Mouse (Mus musculus): ENCODE measurements around the gene Usp54. TPM values are rescaled to one million over a fixed set of nuclear protein-coding genes. Genes with fewer than 3 reads are reported as not detected.

The Usp54 gene
- polyA plus RNA-seq, 1 experiment from 2014 or later = 13.8 TPM

DNA sequence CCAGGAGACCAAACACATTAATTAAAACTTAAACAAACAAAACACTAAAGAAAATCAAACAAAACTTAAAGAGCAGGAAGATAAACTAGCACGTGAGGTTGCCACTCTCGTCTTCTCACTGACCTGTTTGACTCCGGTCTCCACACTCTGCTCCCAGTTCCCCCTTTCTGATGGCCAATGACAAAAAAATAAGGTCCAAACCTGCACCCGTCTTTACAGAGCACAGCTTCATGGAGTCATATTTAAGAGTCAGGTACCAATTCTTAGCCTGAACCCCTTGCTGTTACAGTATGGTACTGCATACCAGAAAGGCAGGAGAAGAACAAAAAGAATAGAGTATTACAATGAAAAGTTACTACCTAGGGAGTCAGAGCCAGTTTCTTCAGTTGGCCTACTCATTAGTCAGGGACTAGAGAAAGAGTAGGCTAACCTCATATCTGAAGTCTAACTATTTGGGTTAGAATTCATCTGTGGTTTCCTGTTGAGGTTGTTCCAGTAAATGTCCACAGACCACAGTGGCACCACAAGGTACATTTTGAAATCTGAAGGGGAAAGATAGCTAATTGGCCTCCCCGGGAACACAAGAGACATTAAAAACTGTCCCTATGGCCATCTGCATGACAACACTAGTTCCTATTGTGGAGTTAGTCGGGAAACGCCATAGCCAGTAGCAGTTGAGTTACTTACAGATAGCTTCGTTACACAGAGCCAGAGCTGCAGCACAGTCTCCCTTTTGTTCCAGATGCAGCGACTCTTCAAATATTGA is 75.4 kb downstream of the Usp54 start:
- no peaks in the 10 kb centered on the region for H3K4me1 ChIP-seq (ENCODE audit: control insufficient read depth, insufficient read depth, low read length)
- no peak overlapping the region for H3K27ac ChIP-seq (ENCODE audit: low read length)
- H3K9me3 ChIP-seq (replicated peaks; ENCODE audit: control insufficient read depth, low read length, poor library complexity, severe bottlenecking) = no peaks in the 10 kb centered on the region
- H3K4me3 ChIP-seq (ENCODE audit: low read depth, low read length) = no peak overlapping the region
- no peaks in the 10 kb centered on the region for H3K27me3 ChIP-seq (ENCODE audit: control insufficient read depth, insufficient read depth, low read depth, low read length)
- ATAC-seq = no peak
- no peak overlapping the region for H3K9ac ChIP-seq (ENCODE audit: low read depth, low read length)
- H3K36me3 ChIP-seq (ENCODE audit: control insufficient read depth, insufficient read depth, low read length) = peaks cover 28% of the 10 kb centered on the region
- WGBS = 78% methylated on average over 9 of the region's 9 CpGs
- no peak overlapping the region for H3K4me2 ChIP-seq (ENCODE audit: low read length)

DNA sequence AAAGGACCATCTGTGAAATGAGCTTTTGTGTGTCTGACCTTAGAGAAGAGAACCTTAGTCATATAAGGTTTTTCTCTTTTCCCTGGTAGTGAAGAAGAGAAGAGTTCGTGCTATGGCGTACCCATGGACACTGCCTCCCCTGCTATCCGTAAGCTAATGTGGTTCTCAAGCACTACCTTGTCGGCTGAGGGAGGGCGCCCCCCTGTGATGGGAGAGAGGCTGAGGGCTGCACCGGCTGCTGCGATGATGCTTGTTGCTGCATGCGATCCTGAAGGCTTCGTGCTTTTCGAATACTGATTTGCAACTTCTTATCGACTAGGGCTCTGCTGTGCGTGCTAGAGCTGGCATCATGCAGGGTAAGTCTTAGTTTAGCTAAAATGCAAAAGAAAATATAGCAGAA is 76.2 kb downstream of the Usp54 start:
- 72% methylated on average over 12 of the region's 12 CpGs for WGBS
- Histone ChIP-seq H3K4me3 (ENCODE audit: low read depth, low read length) (no peak overlapping the region), H3K4me1 (ENCODE audit: control insufficient read depth, insufficient read depth, low read length) (no peaks in the 10 kb centered on the region), H3K27me3 (ENCODE audit: control insufficient read depth, insufficient read depth, low read depth, low read length) (no peaks in the 10 kb centered on the region), H3K9ac (ENCODE audit: low read depth, low read length) (no peak overlapping the region), H3K27ac (ENCODE audit: low read length) (no peak overlapping the region), H3K9me3 (replicated peaks; ENCODE audit: control insufficient read depth, low read length, poor library complexity, severe bottlenecking) (no peaks in the 10 kb centered on the region), H3K4me2 (ENCODE audit: low read length) (no peak overlapping the region), H3K36me3 (ENCODE audit: control insufficient read depth, insufficient read depth, low read length) (peaks cover 30% of the 10 kb centered on the region)
- ATAC-seq = no peak

DNA sequence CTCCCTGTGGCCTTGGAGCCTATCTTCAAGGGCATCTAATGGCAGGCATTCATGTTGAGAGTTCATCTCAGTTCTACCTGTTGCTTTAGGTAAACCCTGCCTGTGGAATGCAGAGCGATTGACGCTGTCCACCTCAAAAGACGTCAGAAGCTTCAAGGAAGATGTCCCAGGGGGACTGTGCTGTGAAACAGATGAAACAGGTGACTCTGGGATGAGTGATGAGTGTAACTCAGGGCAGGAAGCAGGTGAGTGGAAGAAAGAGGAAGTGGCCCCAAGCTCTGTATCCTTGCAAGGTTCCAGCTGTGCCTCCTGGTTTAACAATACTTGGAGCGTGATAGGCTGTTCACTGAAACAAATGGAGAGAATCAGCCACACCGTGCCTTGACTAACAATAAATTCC is 79.0 kb downstream of the Usp54 start:
- H3K36me3 ChIP-seq (ENCODE audit: control insufficient read depth, insufficient read depth, low read length) = peaks cover 34% of the 10 kb centered on the region
- no peak overlapping the region for H3K4me2 ChIP-seq (ENCODE audit: low read length)
- no peak overlapping the region for H3K27ac ChIP-seq (ENCODE audit: low read length)
- no peaks in the 10 kb centered on the region for H3K27me3 ChIP-seq (ENCODE audit: control insufficient read depth, insufficient read depth, low read depth, low read length)
- H3K9ac ChIP-seq (ENCODE audit: low read depth, low read length) = no peak overlapping the region
- no peaks in the 10 kb centered on the region for H3K4me1 ChIP-seq (ENCODE audit: control insufficient read depth, insufficient read depth, low read length)
- WGBS = 86% methylated on average over 5 of the region's 5 CpGs
- H3K4me3 ChIP-seq (ENCODE audit: low read depth, low read length) = no peak overlapping the region
- no peak for ATAC-seq
- H3K9me3 ChIP-seq (replicated peaks; ENCODE audit: control insufficient read depth, low read length, poor library complexity, severe bottlenecking) = no peaks in the 10 kb centered on the region

DNA sequence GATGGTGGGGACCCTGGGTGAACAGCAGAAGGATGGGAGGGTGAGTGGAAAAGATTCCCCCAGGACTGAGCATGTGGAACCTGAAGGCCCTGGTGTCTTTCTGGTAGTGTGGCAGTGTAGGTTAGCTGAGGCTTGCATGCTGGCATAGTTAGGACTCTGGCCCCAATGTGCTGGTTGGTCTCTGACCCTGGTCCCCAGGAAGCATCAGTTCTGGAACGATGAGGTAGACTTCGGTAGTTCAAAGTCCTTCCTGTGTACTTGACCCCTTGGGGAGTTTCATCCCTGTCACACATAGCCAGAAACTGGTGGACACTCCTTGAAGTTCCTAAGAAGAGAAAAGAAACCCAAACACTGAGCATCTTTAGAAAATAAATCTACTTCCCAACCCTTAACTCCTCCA is 90.7 kb downstream of the Usp54 start:
- no peak for ATAC-seq
- no peak overlapping the region for H3K27ac ChIP-seq (ENCODE audit: low read length)
- no peak overlapping the region for H3K4me2 ChIP-seq (ENCODE audit: low read length)
- H3K4me3 ChIP-seq (ENCODE audit: low read depth, low read length) = no peak overlapping the region
- H3K9ac ChIP-seq (ENCODE audit: low read depth, low read length) = no peak overlapping the region
- H3K4me1 ChIP-seq (ENCODE audit: control insufficient read depth, insufficient read depth, low read length) = peaks cover under 1% of the 10 kb centered on the region
- no peaks in the 10 kb centered on the region for H3K9me3 ChIP-seq (replicated peaks; ENCODE audit: control insufficient read depth, low read length, poor library complexity, severe bottlenecking)
- peaks cover 12% of the 10 kb centered on the region for H3K36me3 ChIP-seq (ENCODE audit: control insufficient read depth, insufficient read depth, low read length)
- 87% methylated on average over 2 of the region's 2 CpGs for WGBS
- no peaks in the 10 kb centered on the region for H3K27me3 ChIP-seq (ENCODE audit: control insufficient read depth, insufficient read depth, low read depth, low read length)

DNA sequence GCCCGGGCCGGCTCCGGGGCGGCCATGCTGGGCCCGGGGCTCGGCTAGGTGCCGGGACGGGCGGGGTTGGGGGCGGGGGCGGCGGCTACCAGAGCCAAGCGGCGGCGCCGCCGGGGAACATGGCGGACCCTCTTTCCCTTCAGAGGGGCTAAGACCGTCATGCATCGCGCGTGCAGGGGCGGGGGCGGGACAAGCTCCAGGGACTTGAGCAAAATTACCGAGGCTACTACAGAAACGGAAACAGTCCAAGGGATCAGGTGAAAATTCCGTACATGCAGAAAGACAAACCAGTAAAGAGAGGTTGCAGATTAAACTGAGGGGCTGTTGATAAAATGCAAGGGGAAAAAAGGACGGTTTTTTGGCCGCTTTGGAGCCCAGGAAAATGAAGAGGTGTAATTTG is 94.4 kb downstream of the Usp54 start, which contains the start of gene Ppp3cb:
TSS of gene Ppp3cb (minus strand) at position 159 of the 400 bp plus-strand sequence.
- Histone ChIP-seq H3K4me2 (ENCODE audit: low read length) (peak within 1 kb of the TSS; percentile 66), H3K27ac (ENCODE audit: low read length) (peak within 1 kb of the TSS; percentile 97), H3K36me3 (ENCODE audit: control insufficient read depth, insufficient read depth, low read length) (peaks cover 12% of the 10 kb centered on the region), H3K9ac (ENCODE audit: low read depth, low read length) (peak within 1 kb of the TSS; percentile 96), H3K27me3 (ENCODE audit: control insufficient read depth, insufficient read depth, low read depth, low read length) (no peaks in the 10 kb centered on the region), H3K4me1 (ENCODE audit: control insufficient read depth, insufficient read depth, low read length) (peaks cover 14% of the 10 kb centered on the region), H3K9me3 (replicated peaks; ENCODE audit: control insufficient read depth, low read length, poor library complexity, severe bottlenecking) (no peaks in the 10 kb centered on the region), H3K4me3 (ENCODE audit: low read depth, low read length) (peak within 1 kb of the TSS; percentile 69)
- WGBS = under 1% methylated on average over 26 of the region's 29 CpGs
- peak; percentile 96 for ATAC-seq

DNA sequence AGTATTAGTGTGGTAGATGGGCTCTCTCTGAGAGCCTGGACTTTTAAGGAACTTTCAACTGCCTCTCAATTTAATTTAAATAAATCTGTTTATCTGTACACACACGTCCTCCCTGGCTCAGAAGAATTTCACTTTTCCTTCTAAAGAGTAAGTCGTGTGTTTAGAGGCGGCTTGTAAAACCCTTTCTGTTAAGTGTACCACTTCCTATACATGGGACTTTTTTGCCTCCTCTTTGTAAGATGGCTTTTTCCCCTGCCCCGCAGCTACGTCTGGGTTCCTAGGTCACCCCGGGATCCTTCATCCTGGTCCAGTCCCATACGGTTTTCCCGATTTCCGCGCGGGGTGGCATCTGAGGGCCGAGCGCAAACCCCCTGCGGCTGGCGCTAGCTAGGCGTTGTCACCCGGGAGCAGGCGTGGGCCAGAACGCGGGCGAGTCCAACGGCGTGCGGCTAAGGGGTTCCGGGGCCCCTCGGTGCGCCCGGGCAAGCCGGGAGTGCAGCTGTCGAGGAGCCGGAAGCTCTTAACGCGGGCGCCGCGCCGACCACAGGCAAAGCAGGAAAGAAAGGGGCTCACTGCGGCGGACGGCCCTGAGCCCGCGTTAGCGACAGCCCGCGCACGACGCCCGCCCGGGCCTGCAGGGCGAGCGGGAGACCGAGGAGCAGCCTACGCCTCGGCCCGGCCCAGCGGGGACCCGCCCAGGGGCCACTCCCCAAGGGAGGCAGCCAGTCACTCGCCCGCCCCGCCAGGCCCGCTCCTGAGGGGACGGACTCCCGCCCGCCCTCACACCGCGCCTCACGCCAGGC is 95.1 kb downstream of the Usp54 start:
- Histone ChIP-seq H3K27ac (ENCODE audit: low read length) (peak overlapping the region; percentile 97), H3K36me3 (ENCODE audit: control insufficient read depth, insufficient read depth, low read length) (peaks cover 12% of the 10 kb centered on the region), H3K9ac (ENCODE audit: low read depth, low read length) (peak overlapping the region; percentile 96), H3K27me3 (ENCODE audit: control insufficient read depth, insufficient read depth, low read depth, low read length) (no peaks in the 10 kb centered on the region), H3K4me3 (ENCODE audit: low read depth, low read length) (peak overlapping the region; percentile 69), H3K4me2 (ENCODE audit: low read length) (peak overlapping the region; percentile 66), H3K9me3 (replicated peaks; ENCODE audit: control insufficient read depth, low read length, poor library complexity, severe bottlenecking) (no peaks in the 10 kb centered on the region), H3K4me1 (ENCODE audit: control insufficient read depth, insufficient read depth, low read length) (peaks cover 14% of the 10 kb centered on the region)
- WGBS = under 1% methylated on average over 60 of the region's 67 CpGs
- ATAC-seq = peak; percentile 92

DNA sequence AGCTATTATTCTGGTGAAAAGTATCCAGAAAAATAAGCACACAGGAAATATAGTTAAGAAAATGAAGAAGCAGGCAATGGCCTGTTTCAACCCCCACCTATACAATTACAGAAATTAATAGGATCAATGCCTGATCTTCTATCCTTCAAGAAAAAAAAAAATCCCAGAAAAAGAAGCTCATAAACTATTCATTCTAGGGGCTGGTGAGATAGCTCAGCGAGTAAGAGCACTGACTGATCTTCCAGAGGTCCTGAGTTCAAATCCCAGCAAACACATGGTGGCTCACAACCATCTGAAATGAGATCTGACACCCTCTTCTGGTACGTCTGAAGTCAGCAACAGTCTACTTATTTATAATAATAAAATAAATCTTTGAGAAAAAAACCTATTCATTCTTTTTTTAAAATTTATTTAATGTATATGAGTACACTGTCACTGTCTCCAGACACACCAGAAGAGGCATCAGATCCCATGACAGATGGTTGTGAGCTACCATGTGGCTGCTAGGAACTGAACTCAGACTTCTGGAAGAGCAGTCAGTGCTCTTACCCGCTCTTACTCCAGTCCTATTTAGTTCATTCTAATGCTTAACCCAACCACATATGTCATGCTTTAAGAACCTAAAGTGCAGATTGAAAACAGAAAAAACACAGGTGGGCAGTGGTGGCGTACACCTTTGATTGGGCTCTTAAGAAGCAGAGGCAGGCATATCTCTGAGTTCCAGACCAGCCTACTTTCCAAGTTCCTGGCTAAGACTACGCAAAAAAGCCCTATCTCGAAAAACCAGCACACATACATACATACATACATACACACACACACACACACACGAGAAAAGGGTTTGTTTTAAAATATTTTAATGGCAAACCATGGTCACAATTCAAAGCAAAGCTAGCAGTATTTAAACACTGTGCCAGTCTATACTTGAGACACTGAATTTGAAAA is 96.1 kb downstream of the Usp54 start:
- H3K27ac ChIP-seq (ENCODE audit: low read length) = no peak overlapping the region
- peaks cover 8% of the 10 kb centered on the region for H3K36me3 ChIP-seq (ENCODE audit: control insufficient read depth, insufficient read depth, low read length)
- no peaks in the 10 kb centered on the region for H3K9me3 ChIP-seq (replicated peaks; ENCODE audit: control insufficient read depth, low read length, poor library complexity, severe bottlenecking)
- H3K4me2 ChIP-seq (ENCODE audit: low read length) = peak overlapping the region; percentile 66
- no peak for ATAC-seq
- H3K27me3 ChIP-seq (ENCODE audit: control insufficient read depth, insufficient read depth, low read depth, low read length) = no peaks in the 10 kb centered on the region
- peak overlapping the region; percentile 27 for H3K4me3 ChIP-seq (ENCODE audit: low read depth, low read length)
- 74% methylated on average over 7 of the region's 7 CpGs for WGBS
- H3K4me1 ChIP-seq (ENCODE audit: control insufficient read depth, insufficient read depth, low read length) = peaks cover 14% of the 10 kb centered on the region
- 0 out of 2 replicates have a peak overlapping the region, but pooled peaks have one; percentile 6 for H3K9ac ChIP-seq (ENCODE audit: low read depth, low read length)

DNA sequence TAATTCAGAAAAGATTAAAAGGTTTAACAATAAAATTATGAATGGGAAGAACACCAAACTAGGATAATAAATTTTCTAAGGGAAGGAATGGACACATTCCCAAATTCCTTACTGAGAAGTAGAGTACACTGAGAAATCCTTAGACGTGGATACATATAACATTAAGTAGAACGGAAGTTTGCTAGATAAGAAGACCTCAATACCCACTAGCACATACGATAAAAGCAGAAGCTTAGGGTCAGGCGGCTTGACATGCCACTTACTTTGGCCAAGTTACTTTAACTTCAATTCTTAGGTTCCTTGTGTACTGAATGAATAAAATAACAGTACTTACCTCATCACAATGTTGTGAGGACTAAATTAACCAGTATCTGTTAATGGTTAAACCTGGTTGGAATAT is 111.2 kb downstream of the Usp54 start:
- no peak overlapping the region for H3K27ac ChIP-seq (ENCODE audit: low read length)
- 91% methylated on average over 4 of the region's 4 CpGs for WGBS
- H3K36me3 ChIP-seq (ENCODE audit: control insufficient read depth, insufficient read depth, low read length) = no peaks in the 10 kb centered on the region
- no peaks in the 10 kb centered on the region for H3K9me3 ChIP-seq (replicated peaks; ENCODE audit: control insufficient read depth, low read length, poor library complexity, severe bottlenecking)
- no peak overlapping the region for H3K4me3 ChIP-seq (ENCODE audit: low read depth, low read length)
- no peak for ATAC-seq
- H3K4me2 ChIP-seq (ENCODE audit: low read length) = no peak overlapping the region
- no peaks in the 10 kb centered on the region for H3K27me3 ChIP-seq (ENCODE audit: control insufficient read depth, insufficient read depth, low read depth, low read length)
- no peaks in the 10 kb centered on the region for H3K4me1 ChIP-seq (ENCODE audit: control insufficient read depth, insufficient read depth, low read length)
- H3K9ac ChIP-seq (ENCODE audit: low read depth, low read length) = no peak overlapping the region

Measured in midbrain, embryonic 16.5 days (tissue).